Mouse (Mus musculus): ENCODE results near the gene Prpsap1.

DNA sequence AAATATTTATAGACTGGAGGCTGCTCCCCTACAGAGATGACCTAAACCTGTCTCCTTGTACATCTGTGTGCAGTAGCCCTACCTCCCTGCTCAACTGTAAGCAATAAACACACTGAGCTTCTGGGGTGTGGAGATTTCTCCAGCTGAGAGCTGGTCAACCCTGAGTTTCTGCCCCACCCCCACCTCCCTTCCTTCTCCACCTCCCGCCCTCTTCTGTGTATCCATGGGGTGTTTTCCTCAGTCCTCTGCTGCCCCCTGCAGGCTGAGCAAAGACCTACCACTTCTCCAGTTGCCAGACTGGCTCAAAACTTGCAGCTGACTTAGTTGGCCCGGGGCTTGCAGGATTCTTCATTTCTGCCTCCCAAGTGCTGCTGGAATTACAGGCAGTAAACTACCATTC is 30.2 kb downstream of the Prpsap1 start:
- TF ChIP-seq POLR2A (IDR thresholded peaks at IDR 0.05; ENCODE audit: low read depth, low read length), result no peak
- peak; percentile 76 for TF ChIP-seq CTCF (IDR thresholded peaks at IDR 0.05; ENCODE audit: borderline replicate concordance, insufficient read depth, low read length)

Measured in embryonic fibroblast, embryonic 13.5 days (primary cell).